Mouse (Mus musculus) left cerebral cortex, adult 18-20 months (tissue): Measurements from ENCODE around the gene Abcb1b. TPM values are rescaled to one million over a fixed set of nuclear protein-coding genes. Genes with fewer than 3 reads are reported as not detected.
"Not testable (repeated sequence)": the region's sequence is repeated elsewhere in the genome, so short reads cannot be mapped to it uniquely, and the experiment has no call there.

Experiments used
- DNase-seq, 2 experiments: peaks; one replicate each; pipeline ENCODE4 v3.0.0; 2021 to 2022; ENCODE audit warnings: low spot score in 2 of 2, mixed read lengths in 1 of 2
- long read RNA-seq, 2 experiments: library from polyadenylated mRNA; stranded (forward); transcript quantifications; one replicate each; pipeline ENCODE4 v2.0.0; 2021
- total RNA-seq, 2 experiments: library from RNA; stranded (reverse); gene quantifications; 2 replicates each; pipeline ENCODE4 v1.2.3; 2021

Gene Abcb1b
- 1 to 10 TPM; 1.6 to 2.9 TPM for total RNA-seq
- long read RNA-seq, experiment 1, full-length matches to known transcripts, result 1 of 4 reads
- long read RNA-seq, experiment 1, partial matches to known transcripts, result 2 of 4 reads
- long read RNA-seq, experiment 1, other reads (novel, unspliced or antisense), result 1 of 4 reads
- long read RNA-seq, experiment 2, full-length matches to known transcripts, result 1 of 4 reads
- long read RNA-seq, experiment 2, partial matches to known transcripts, result 3 of 4 reads
- long read RNA-seq, experiment 2, other reads (novel, unspliced or antisense), result 0 of 4 reads

GRCm38 (mm10) chr5:8797987-8798751, at the start of gene Abcb1b:
Gene Abcb1b, plus strand, starts transcription at chr5:8798147.
- peak; percentile 16 to 52 for DNase-seq

GRCm38 (mm10) chr5:8772866-8773265, 25.1 kb upstream of the Abcb1b start:
- DNase-seq, result no peak

GRCm38 (mm10) chr5:8778311-8778710, 19.6 kb upstream of the Abcb1b start:
- no peak for DNase-seq

- no peak for DNase-seq
Measured at GRCm38 (mm10) chr5:8778751-8779150, 19.2 kb upstream of the Abcb1b start.

- no peak for DNase-seq
Measured at GRCm38 (mm10) chr5:8792281-8792680, 5.7 kb upstream of the Abcb1b start.

GRCm38 (mm10) chr5:8798752-8799115, 787 bp downstream of the Abcb1b start:
- no peak for DNase-seq

- no peak for DNase-seq
Measured at GRCm38 (mm10) chr5:8805742-8806141, 7.8 kb downstream of the Abcb1b start.

- no peak for DNase-seq
Measured at GRCm38 (mm10) chr5:8807137-8808004, 9.4 kb downstream of the Abcb1b start.

- no peak for DNase-seq
Measured at GRCm38 (mm10) chr5:8813872-8814271, 15.9 kb downstream of the Abcb1b start.

GRCm38 (mm10) chr5:8819635-8820591, 22.0 kb downstream of the Abcb1b start:
- DNase-seq, result no peak

- DNase-seq, result not testable (repeated sequence)
Measured at GRCm38 (mm10) chr5:8820592-8821104, 22.7 kb downstream of the Abcb1b start.

GRCm38 (mm10) chr5:8838661-8839438, 40.9 kb downstream of the Abcb1b start:
- no peak for DNase-seq

GRCm38 (mm10) chr5:8839651-8840050, 41.7 kb downstream of the Abcb1b start:
- DNase-seq, result no peak

- DNase-seq, result peak; percentile 45 to 58
Measured at GRCm38 (mm10) chr5:8840887-8841286, 42.9 kb downstream of the Abcb1b start.

GRCm38 (mm10) chr5:8842815-8843214, 44.9 kb downstream of the Abcb1b start:
- DNase-seq, result no peak

- DNase-seq, result not testable (repeated sequence)
Measured at GRCm38 (mm10) chr5:8848607-8849575, 50.9 kb downstream of the Abcb1b start.

GRCm38 (mm10) chr5:8850851-8851250, 52.9 kb downstream of the Abcb1b start:
- DNase-seq, result no peak

GRCm38 (mm10) chr5:8857201-8857600, 59.3 kb downstream of the Abcb1b start:
- DNase-seq, result no peak
